Mouse (Mus musculus) small intestine, adult 2 months (tissue): Measurements from ENCODE around the gene Grid2ip.

Source experiments
- CTCF ChIP-seq: fragments of 200-500 bp; IDR thresholded peaks from 2 replicates; pipeline ENCODE4 v1.5.1; 2012; ENCODE audit warnings: low read depth, mild to moderate bottlenecking, control low read depth, inconsistent platforms, low read length, moderate library complexity, mixed read lengths; ENCODE audit not compliant: insufficient replicate concordance, insufficient read length; ENCODE audit errors: extremely low read depth
- POLR2A ChIP-seq: fragments of 200-500 bp; IDR thresholded peaks from 2 replicates; pipeline ENCODE4 v1.6.1; 2012; ENCODE audit warnings: low read depth, mild to moderate bottlenecking, control low read depth, inconsistent platforms, low read length, moderate library complexity

DNA sequence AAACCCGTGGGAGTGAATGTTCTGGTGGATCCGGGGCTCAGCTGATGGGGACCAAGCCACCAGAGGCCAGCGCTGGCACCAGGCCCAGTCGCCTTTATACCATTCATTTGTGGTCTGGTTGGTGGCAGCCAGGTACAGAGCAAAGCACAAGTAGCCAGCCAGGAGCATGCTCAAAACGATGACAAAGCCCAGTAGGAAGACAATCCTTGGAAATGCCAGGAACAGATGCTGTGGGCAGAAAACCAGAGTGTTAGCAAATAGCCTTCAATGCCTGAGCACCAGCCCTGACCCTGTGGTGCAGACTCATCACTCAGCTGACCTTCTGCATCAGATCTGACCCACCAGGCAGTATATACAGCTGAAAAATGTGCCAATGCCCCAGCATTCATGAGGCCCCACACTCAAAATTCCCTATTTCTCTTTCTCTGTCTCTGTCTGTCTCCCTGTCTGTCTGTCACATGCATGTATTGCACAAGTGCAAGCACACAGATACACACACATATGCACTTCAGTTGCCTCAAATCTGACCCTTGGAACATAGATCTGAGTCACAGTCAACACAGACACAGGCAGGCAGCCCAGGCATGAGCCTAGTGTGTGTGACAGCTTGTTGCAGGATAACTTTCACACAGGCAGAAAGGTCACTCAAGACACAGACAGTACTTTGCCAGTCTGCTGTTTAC, 40.4 kb upstream of the Grid2ip start:
- TF ChIP-seq CTCF (no peak), POLR2A (no peak)
